Mouse (Mus musculus): ENCODE results near the gene Col16a1. TPM values are rescaled to one million over a fixed set of nuclear protein-coding genes. Genes with fewer than 3 reads are reported as not detected.

Col16a1 gene
- total and polyA plus RNA-seq, 2 experiments from 2014 or later: 13.8 to 43.9 TPM

- TF ChIP-seq CTCF (IDR thresholded peaks at IDR 0.05): no peak
- 81% methylated on average over 5 of the region's 5 CpGs for WGBS
- Histone ChIP-seq H3K4me1 (ENCODE audit: insufficient read depth, low read length) (no peaks in the 10 kb centered on the region), H3K36me3 (ENCODE audit: insufficient read depth, low read length) (peaks cover 33% of the 10 kb centered on the region), H3K27me3 (ENCODE audit: insufficient read depth, low read length) (no peaks in the 10 kb centered on the region), H3K9me3 (ENCODE audit: low read length) (no peaks in the 10 kb centered on the region), H3K9ac (replicated peaks; ENCODE audit: low read length, poor library complexity, severe bottlenecking) (no peak overlapping the region), H3K27ac (ENCODE audit: low read depth, low read length) (no peak overlapping the region), H3K4me2 (ENCODE audit: low read depth, low read length, poor library complexity, severe bottlenecking) (no peak overlapping the region), H3K4me3 (ENCODE audit: low read depth, low read length) (no peak overlapping the region)
- DNase-seq (ENCODE audit: low spot score) (no peak), ATAC-seq (ENCODE audit: low FRiP score) (no peak)
These were observed 81.3 kb downstream of the Col16a1 start for GRCm38 (mm10) chr4:130128907-130129306.

GRCm38 (mm10) chr4:130130082-130130481 lies 82.4 kb downstream of the Col16a1 start:
- Histone ChIP-seq H3K4me2 (ENCODE audit: low read depth, low read length, poor library complexity, severe bottlenecking) (no peak overlapping the region), H3K27me3 (ENCODE audit: insufficient read depth, low read length) (no peaks in the 10 kb centered on the region; the same call in 1 of the 2 replicates), H3K27ac (ENCODE audit: low read depth, low read length) (no peak overlapping the region), H3K4me3 (ENCODE audit: low read depth, low read length) (no peak overlapping the region), H3K4me1 (ENCODE audit: insufficient read depth, low read length) (no peaks in the 10 kb centered on the region), H3K9ac (replicated peaks; ENCODE audit: low read length, poor library complexity, severe bottlenecking) (no peak overlapping the region), H3K9me3 (ENCODE audit: low read length) (no peaks in the 10 kb centered on the region), H3K36me3 (ENCODE audit: insufficient read depth, low read length) (peaks cover 30% of the 10 kb centered on the region)
- ATAC-seq (ENCODE audit: low FRiP score) (no peak), DNase-seq (ENCODE audit: low spot score) (no peak)
- TF ChIP-seq CTCF (IDR thresholded peaks at IDR 0.05): no peak
- WGBS: 68% methylated on average over 10 of the region's 10 CpGs

DNA sequence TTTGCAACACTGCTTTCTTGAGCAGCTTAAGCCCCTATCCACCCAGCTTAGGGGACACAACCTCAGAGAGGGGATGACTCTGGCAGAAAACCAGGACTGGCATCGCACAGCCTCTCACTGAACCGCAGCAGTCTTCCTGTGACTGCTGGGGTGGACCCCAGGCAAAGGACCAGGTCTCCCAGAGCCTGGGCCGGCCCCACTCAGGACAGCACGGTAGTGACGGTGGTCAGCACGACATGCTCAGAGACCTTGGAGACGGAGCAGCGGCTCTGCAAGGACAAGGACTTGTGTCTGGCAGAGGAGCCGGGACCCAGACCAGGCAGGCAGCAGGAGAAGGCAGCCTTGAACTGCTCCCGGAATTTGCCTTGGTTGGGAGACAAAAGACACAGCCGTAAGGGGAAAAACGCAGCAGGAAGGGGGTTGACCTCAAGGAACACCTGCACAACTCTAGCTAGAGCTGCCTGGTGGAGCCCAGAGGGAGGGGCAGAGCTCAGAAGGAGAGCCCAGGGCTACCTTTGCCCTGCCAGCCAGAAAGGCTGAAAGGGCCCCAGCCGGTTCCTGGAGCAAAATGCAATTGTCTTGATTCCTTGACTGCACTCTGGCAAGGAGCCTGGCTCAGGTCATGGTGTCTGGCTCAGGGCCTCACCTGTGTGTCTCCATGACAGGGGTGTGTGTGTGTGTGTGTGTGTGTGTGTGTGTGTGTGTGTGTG lies 83.2 kb downstream of the Col16a1 start:
- TF ChIP-seq CTCF (IDR thresholded peaks at IDR 0.05): no peak
- H3K36me3 ChIP-seq (ENCODE audit: insufficient read depth, low read length): peaks cover 23% of the 10 kb centered on the region
- no peaks in the 10 kb centered on the region for H3K9me3 ChIP-seq (ENCODE audit: low read length)
- no peak overlapping the region for H3K27ac ChIP-seq (ENCODE audit: low read depth, low read length)
- H3K4me2 ChIP-seq (ENCODE audit: low read depth, low read length, poor library complexity, severe bottlenecking): no peak overlapping the region
- no peak for ATAC-seq (ENCODE audit: low FRiP score)
- WGBS: 49% methylated on average over 13 of the region's 13 CpGs
- no peaks in the 10 kb centered on the region; the same call in 1 of the 2 replicates for H3K27me3 ChIP-seq (ENCODE audit: insufficient read depth, low read length)
- no peak overlapping the region for H3K9ac ChIP-seq (replicated peaks; ENCODE audit: low read length, poor library complexity, severe bottlenecking)
- DNase-seq (ENCODE audit: low spot score): no peak
- no peaks in the 10 kb centered on the region for H3K4me1 ChIP-seq (ENCODE audit: insufficient read depth, low read length)
- no peak overlapping the region for H3K4me3 ChIP-seq (ENCODE audit: low read depth, low read length)

DNA sequence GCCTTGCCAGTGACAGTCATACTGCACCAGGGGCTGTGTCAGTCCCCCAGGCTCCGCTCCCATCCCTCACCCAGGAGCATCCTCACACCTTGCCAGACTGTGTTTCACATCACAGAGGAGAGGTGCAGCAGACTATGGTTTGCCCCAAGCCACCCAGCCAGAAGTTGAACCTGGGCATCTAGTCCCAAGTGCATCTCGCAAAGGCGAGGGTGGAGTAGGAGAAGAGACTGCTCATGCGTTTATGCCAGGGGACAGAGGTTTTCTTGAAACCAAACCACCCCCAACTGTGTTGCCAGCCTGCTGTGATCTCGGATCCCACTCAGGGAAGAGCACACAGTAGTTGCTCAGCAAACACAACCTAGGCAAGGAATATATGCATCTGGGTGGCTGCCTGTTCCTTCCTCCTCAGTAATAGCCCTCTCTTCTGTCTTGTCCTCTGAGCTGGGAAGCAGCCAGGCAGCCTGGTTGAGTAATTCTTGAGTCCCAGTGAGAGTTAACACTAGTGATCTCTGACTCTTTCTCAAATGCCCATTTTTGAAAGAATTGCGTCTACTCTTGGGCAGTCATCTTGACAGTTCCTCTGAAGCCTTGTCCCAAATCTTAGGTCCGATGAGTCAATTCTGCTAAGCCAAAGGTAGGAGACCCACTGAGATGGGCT lies 83.9 kb downstream of the Col16a1 start:
- 84% methylated on average over 7 of the region's 7 CpGs for WGBS

DNA sequence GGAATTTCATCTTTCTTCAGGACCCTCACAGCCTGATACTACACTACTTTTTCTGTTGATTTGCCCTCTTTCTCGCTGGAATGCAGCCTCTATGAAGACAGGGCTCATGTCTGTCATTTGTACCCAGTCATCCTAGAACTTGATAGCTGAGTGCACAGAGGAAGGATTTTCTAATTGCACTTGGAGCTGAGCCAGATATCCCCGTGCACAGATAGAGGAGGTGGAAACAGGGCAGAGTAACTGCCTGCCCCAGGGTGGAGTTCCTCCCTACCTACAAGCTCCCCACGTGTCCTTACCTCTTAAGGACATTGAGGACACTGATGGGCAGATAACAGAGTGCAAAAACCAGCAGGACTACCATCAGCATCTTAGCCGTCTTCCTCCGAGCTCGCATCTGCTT lies 85.8 kb downstream of the Col16a1 start:
- DNase-seq (ENCODE audit: low spot score) (no peak), ATAC-seq (ENCODE audit: low FRiP score) (no peak)
- Histone ChIP-seq H3K4me1 (ENCODE audit: insufficient read depth, low read length) (no peaks in the 10 kb centered on the region), H3K36me3 (ENCODE audit: insufficient read depth, low read length) (0 out of 2 replicates have a peak, but pooled peaks cover 3% of the 10 kb centered on the region), H3K27me3 (ENCODE audit: insufficient read depth, low read length) (peaks cover 6% of the 10 kb centered on the region), H3K9ac (replicated peaks; ENCODE audit: low read length, poor library complexity, severe bottlenecking) (no peak overlapping the region), H3K4me3 (ENCODE audit: low read depth, low read length) (no peak overlapping the region), H3K27ac (ENCODE audit: low read depth, low read length) (no peak overlapping the region), H3K4me2 (ENCODE audit: low read depth, low read length, poor library complexity, severe bottlenecking) (no peak overlapping the region), H3K9me3 (ENCODE audit: low read length) (no peaks in the 10 kb centered on the region)
- TF ChIP-seq CTCF (IDR thresholded peaks at IDR 0.05): no peak
- 54% methylated on average over 6 of the region's 6 CpGs for WGBS

More for the DNA sequence above, 83.9 kb downstream of the Col16a1 start:
- ATAC-seq (ENCODE audit: low FRiP score) (no peak), DNase-seq (ENCODE audit: low spot score) (no peak)
- no peak overlapping the region for H3K4me2 ChIP-seq (ENCODE audit: low read depth, low read length, poor library complexity, severe bottlenecking)
- H3K9ac ChIP-seq (replicated peaks; ENCODE audit: low read length, poor library complexity, severe bottlenecking): no peak overlapping the region
- H3K4me1 ChIP-seq (ENCODE audit: insufficient read depth, low read length): no peaks in the 10 kb centered on the region
- no peak overlapping the region for H3K4me3 ChIP-seq (ENCODE audit: low read depth, low read length)
- no peak for TF ChIP-seq CTCF (IDR thresholded peaks at IDR 0.05)
- peaks cover 16% of the 10 kb centered on the region for H3K36me3 ChIP-seq (ENCODE audit: insufficient read depth, low read length)
- H3K27ac ChIP-seq (ENCODE audit: low read depth, low read length): no peak overlapping the region
- H3K9me3 ChIP-seq (ENCODE audit: low read length): no peaks in the 10 kb centered on the region
- no peaks in the 10 kb centered on the region; the same call in 1 of the 2 replicates for H3K27me3 ChIP-seq (ENCODE audit: insufficient read depth, low read length)
